Mouse (Mus musculus): ENCODE measurements at regions not wholly inside any gene's neighbourhood (a gene's known extent, or its start where the extent isn't known, plus 50 kb on each side); places are given as distances from the start of the nearest gene placed in this dataset.

DNA sequence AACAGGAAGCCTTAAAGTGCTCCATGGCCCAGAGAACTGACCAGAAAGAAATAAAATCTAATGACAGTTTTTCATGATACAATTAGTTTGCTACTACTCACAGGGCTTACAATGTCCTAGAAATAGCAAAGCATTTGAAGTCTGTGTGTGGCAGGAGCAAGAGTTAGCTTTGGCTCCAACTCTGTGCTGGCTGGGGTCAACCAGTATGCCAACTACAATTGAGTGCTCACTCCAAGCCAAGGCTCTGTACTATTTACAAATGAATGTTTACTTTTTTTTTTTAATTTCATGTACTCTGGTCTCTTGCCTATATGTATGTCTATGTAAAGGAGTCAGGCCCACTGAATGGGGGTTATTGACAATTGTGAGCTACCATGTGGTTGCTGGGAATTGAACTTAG, 75.7 kb upstream of the Jak1 start:
- no peak for DNase-seq

DNA sequence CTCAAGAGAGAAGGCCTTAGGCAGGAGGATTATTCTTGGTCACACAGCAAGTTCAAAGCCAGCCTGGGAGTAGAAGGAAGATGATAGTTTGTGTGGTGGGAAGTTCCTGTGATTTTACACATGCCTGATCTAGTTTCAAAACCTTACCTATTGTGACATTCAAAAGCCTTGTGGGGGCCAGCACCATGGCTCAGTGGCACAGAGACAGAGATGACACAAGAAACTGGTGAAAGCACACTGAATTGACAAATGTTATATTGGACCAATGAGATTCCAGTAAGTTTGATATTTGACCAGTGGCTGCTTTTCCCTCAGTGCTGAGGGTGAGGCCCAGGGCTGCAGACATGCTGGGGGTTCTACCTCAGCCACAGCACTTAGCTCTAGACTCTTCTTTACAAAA, 73.1 kb upstream of the Jak1 start:
- DNase-seq: no peak

DNA sequence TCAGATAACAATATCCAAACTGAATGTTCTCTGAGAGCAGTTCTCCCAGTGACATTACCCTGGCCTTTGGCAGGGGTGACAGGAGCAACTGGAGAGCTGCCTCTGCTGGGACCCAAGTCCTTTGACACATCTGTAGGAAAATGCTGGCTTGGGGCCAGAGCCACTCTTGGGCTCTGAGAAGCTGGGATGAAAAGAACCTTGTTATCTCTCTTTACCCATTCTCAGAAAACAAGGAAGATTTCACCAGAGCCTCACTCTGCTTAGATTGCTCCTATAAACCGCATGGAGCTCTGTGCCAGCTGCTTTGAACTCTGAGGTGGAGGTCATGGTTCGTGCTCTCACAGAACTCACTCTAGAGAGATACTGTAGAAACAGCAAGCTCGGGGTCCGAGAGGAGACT, 71.7 kb upstream of the Jak1 start:
- DNase-seq: no peak

GRCm38 (mm10) chr4:101336371-101336770, 71.3 kb upstream of the Jak1 start:
- no peak for DNase-seq

DNA sequence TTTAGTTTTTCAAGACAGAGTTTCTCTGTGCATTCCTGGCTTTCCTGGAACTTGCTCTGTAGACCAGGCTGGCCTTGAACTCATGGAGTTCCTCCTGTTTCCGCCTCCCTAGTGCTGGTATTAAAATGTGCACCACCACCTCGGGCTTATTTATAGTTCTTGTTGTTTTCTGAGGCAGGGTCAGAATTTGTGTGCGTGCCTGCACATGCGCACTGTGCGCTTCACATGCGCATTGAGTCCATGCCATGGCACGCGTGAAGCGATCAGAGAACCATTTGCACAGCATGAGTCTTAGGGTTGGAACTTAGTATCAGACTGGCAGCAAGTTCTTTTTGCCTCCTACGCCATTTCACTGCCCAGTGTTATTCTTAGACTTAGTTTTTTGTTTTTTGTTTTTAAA, 68.8 kb upstream of the Jak1 start:
- DNase-seq: no peak

DNA sequence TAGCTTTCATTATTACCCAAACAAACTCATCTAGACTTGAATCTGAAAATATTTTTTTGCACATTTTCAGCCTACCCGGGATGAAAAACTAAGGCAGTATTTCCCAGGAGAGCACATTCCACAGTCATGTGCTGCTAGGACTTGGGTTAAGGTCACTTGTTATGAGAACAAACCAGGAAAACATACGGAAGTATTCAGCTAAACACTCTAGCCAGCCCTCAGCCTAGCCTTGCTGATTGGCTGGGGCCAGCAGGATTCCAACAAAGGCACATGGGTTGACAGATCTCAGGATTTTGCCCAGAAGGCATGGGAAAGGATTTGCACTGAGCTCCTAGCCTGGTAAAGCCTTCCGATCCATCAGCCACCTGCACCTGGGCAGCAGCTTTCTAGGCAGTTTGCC, 68.0 kb upstream of the Jak1 start:
- peak; percentile 59 for DNase-seq

- peak; percentile 15 for DNase-seq
Measured at GRCm38 (mm10) chr4:101331231-101331630, 66.1 kb upstream of the Jak1 start.

GRCm38 (mm10) chr4:101329060-101329459, 64.0 kb upstream of the Jak1 start:
- no peak for DNase-seq

DNA sequence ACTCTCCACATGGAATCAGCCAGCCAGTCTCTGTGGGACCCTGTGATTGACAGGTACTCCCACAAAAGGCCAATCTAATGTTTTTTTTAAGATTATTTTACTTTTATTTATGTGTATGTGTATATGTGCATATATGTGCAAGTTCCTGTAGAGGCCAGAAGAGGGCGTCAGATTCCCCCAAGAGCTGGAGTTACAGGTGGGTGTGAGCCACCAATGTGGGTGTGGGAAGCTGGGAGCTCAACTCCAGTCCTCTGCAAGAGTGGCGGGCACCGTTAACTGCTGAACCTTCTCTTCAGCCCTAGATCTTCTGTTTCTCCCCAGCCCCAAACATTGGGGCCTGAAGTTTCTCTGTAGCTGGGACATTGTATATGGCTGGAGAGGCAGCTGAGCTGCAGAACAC, 61.0 kb upstream of the Jak1 start:
- DNase-seq: no peak

GRCm38 (mm10) chr4:101321731-101322130, 56.6 kb upstream of the Jak1 start:
- DNase-seq: no peak

DNA sequence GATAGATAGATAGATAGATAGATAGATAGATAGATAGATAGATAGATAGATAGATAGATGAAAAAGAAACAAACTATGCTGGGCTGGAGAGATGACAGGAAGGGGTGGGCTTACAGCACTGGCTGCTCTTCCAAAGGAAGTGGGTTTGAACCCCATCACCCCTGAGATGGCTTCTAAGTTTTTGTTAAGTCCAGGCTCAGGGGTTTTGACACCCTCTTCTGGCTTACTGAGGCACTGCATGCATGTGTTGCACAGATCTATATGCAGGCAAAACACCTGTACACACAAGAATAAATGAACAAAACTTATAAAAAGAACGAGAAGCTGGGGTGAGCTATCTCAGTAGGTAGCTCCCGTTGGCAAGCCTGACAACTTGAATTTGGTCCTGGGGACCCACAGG, 55.5 kb upstream of the Jak1 start:
- peak; percentile 75 for DNase-seq

- DNase-seq: no peak
Measured at GRCm38 (mm10) chr4:101319681-101320220, 54.7 kb upstream of the Jak1 start.

- DNase-seq: peak; percentile 24
Measured at GRCm38 (mm10) chr4:101318836-101319235, 53.8 kb upstream of the Jak1 start.

DNA sequence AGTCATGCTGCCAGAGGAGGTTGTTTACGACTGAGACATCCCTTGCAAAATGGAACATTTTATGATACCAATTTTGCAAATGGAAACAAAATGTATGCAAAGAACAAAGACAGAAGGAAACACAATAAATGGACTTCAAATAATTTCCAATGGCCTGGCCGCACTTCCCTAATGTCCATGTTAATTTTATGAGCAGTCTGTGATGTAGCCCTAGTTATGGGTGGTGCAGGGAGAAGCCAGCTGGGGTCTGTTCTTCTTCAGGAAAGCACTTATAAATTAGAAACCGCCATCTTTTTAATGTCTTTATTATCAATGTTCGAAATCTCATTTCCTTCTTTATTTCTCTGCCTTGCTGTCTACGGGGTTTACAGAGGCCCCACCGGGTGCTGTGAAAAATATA, 51.0 kb upstream of the Jak1 start:
- DNase-seq: no peak

All from lung, postnatal 36 days (tissue).